Mouse (Mus musculus) liver, embryonic 15.5 days (tissue): Measurements from ENCODE around the gene Pidd1. TPM values are rescaled to one million over a fixed set of nuclear protein-coding genes. Genes with fewer than 3 reads are reported as not detected.
A peak's percentile ranks its signal among the peaks of the same experiment; 100 is the strongest.
"Not testable (repeated sequence)": the region's sequence is repeated elsewhere in the genome, so short reads cannot be mapped to it uniquely, and the experiment has no call there.

Experiments used
- ATAC-seq: fragments of 200-750 bp; cut with Nextera tagmentation; 2 replicates; pipeline ENCODE4 v1.8.0; 2017; ENCODE audit warnings: moderate number of reproducible peaks, mild to moderate bottlenecking, moderate library complexity; ENCODE audit not compliant: insufficient read depth
- H3K27ac ChIP-seq: fragments of 300-500 bp; sonication (generic); replicated peaks from 2 replicates; pipeline ENCODE4 v1.5.1; 2015; ENCODE audit warnings: mild to moderate bottlenecking, inconsistent platforms
- H3K27me3 ChIP-seq: fragments of 300-500 bp; sonication (generic); 2 replicates; pipeline ENCODE4 v1.6.1; 2015; ENCODE audit warnings: mild to moderate bottlenecking, inconsistent platforms
- H3K36me3 ChIP-seq: fragments of 300-500 bp; sonication (generic); replicated peaks from 2 replicates; pipeline ENCODE4 v1.6.1; 2015; ENCODE audit warnings: moderate library complexity, mild to moderate bottlenecking, inconsistent platforms
- H3K4me1 ChIP-seq: fragments of 300-500 bp; sonication (generic); replicated peaks from 2 replicates; pipeline ENCODE4 v1.6.1; 2015; ENCODE audit warnings: inconsistent platforms
- H3K4me2 ChIP-seq: fragments of 300-500 bp; sonication (generic); 2 replicates; pipeline ENCODE4 v1.6.1; 2015; ENCODE audit warnings: moderate library complexity, mild to moderate bottlenecking, inconsistent platforms
- H3K4me3 ChIP-seq: fragments of 300-500 bp; sonication (generic); replicated peaks from 2 replicates; pipeline ENCODE4 v1.5.1; 2015; ENCODE audit warnings: mild to moderate bottlenecking, inconsistent platforms
- H3K9ac ChIP-seq: fragments of 300-500 bp; sonication (generic); 2 replicates; pipeline ENCODE4 v1.6.1; 2015; ENCODE audit warnings: moderate library complexity, mild to moderate bottlenecking, inconsistent platforms
- H3K9me3 ChIP-seq: fragments of 300-500 bp; sonication (generic); replicated peaks from 2 replicates; pipeline ENCODE4 v1.6.1; 2016; ENCODE audit warnings: inconsistent platforms
- WGBS: fragments of 180-500 bp; shearing (Covaris S2); methylation state at CpG from one replicate; pipeline ENCODE4 v1.1.7; 2015; ENCODE audit warnings: mixed read lengths; ENCODE audit not compliant: insufficient replicate concordance; 5-methylcytosine and 5-hydroxymethylcytosine counted together
- polyA plus RNA-seq: library from polyadenylated mRNA; unstranded; fragments of >200 nt; fragmentation: Nextera tagmentation; extraction: Ambion mirVana; gene quantifications from 2 replicates; pipeline ENCODE4 v1.2.1, GENCODE M21; 2015

The Pidd1 gene
- polyA plus RNA-seq, 1 experiment from 2014 or later, result 10.3 TPM

DNA sequence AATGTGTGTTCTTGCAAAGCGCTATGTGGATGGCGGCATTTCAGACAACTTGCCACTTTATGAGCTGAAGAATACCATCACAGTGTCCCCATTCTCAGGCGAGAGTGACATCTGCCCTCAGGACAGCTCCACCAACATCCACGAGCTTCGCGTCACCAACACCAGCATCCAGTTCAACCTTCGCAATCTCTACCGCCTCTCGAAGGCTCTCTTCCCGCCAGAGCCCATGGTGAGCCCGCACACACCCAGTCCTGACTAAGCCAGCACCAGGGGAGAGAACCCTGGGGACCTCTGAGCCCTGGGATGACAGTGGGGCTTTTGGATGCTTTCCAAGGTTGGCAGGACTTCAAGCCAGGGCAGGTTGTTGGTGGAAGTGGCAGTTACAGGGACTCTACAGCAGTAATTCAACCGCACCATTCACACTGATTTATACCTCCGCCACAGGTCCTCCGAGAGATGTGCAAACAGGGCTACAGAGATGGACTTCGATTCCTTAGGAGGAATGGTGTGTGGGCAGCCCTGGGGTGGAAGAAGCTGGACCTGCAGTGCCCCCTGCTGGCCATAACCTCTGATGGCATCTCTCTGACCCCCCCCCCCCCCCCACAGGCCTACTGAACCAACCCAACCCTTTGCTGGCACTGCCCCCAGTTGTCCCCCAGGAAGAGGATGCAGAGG, 14.3 kb upstream of the Pidd1 start:
- peaks cover 12% of the 10 kb centered on the region; the same call in 1 of the 2 replicates for H3K36me3 ChIP-seq
- peaks cover 45% of the 10 kb centered on the region for H3K27me3 ChIP-seq
- H3K9me3 ChIP-seq, result no peaks in the 10 kb centered on the region
- WGBS, result 77% methylated on average over 15 of the region's 15 CpGs
- H3K4me2 ChIP-seq, result no peak overlapping the region
- H3K4me3 ChIP-seq, result no peak overlapping the region
- peaks cover 55% of the 10 kb centered on the region for H3K4me1 ChIP-seq
- H3K9ac ChIP-seq, result no peak overlapping the region
- no peak for ATAC-seq
- no peak overlapping the region for H3K27ac ChIP-seq

GRCm38 (mm10) chr7:141457236-141457635, 13.4 kb upstream of the Pidd1 start:
- Histone ChIP-seq H3K9ac (no peak overlapping the region), H3K27me3 (peaks cover 36% of the 10 kb centered on the region), H3K36me3 (peaks cover 13% of the 10 kb centered on the region), H3K4me2 (no peak overlapping the region), H3K27ac (no peak overlapping the region), H3K4me3 (no peak overlapping the region), H3K4me1 (peaks cover 54% of the 10 kb centered on the region), H3K9me3 (no peaks in the 10 kb centered on the region)
- no peak for ATAC-seq
- WGBS, result 82% methylated on average over 14 of the region's 14 CpGs

GRCm38 (mm10) chr7:141456739-141457138, 12.9 kb upstream of the Pidd1 start:
- ATAC-seq, result no peak
- H3K4me1 ChIP-seq, result peaks cover 55% of the 10 kb centered on the region
- no peaks in the 10 kb centered on the region for H3K9me3 ChIP-seq
- peaks cover 31% of the 10 kb centered on the region for H3K27me3 ChIP-seq
- 75% methylated on average over 6 of the region's 6 CpGs for WGBS
- peak overlapping the region; percentile 78; the same call in 1 of the 2 replicates for H3K4me3 ChIP-seq
- no peak overlapping the region for H3K27ac ChIP-seq
- peak overlapping the region; percentile 99 for H3K4me2 ChIP-seq
- H3K36me3 ChIP-seq, result peaks cover 18% of the 10 kb centered on the region
- no peak overlapping the region for H3K9ac ChIP-seq

DNA sequence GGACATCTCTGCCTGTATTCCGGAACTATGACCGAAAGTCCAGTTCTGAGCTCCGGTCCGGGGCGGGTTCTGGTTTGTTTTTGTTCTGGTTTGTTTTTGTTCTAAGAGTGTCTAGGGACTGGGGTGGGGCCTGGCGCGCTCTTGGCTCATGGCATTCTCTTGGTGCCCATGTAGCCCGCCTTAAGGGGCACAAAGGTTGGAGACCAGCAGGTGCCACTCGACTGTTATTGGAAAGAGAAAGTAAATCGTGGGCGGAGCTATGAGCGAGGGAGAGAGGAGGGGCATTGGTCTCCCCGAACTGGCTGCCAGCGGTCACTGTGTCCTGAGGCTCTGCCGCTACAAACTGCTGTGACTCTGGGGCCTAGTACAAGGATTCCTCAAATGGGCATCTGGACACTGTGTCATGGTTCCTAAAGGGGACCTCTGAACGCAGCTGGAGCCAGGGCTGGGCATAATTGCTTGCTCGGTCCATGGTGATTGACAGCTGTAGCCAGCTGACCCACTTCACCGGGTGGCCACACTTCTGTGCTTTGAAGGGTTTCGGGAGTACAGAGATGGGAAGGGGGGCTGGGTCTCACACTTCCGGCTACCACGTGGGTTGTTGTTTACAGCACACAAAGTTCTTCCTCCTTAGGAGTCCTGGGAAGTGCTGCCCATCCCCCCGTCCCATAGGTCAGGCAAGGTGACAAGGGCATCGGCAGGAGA, 11.9 kb upstream of the Pidd1 start:
- H3K4me2 ChIP-seq, result peak overlapping the region; percentile 99
- H3K4me3 ChIP-seq, result peak overlapping the region; percentile 78
- ATAC-seq, result peak; percentile 17
- no peaks in the 10 kb centered on the region for H3K9me3 ChIP-seq
- H3K9ac ChIP-seq, result peak overlapping the region; percentile 71
- peak overlapping the region; percentile 89 for H3K27ac ChIP-seq
- H3K36me3 ChIP-seq, result peaks cover 28% of the 10 kb centered on the region
- peaks cover 21% of the 10 kb centered on the region for H3K27me3 ChIP-seq
- peaks cover 56% of the 10 kb centered on the region for H3K4me1 ChIP-seq
- WGBS, result 2% methylated on average over 23 of the region's 23 CpGs

GRCm38 (mm10) chr7:141454967-141455551, 11.2 kb upstream of the Pidd1 start, which contains the start of gene Pnpla2:
Gene Pnpla2, plus strand, starts transcription at chr7:141455198.
- Histone ChIP-seq H3K27ac (peak within 1 kb of the TSS; percentile 89), H3K4me1 (peaks cover 63% of the 10 kb centered on the region)
- WGBS, result under 1% methylated on average over 45 of the region's 45 CpGs

GRCm38 (mm10) chr7:141453636-141454035, 9.8 kb upstream of the Pidd1 start:
- H3K4me1 ChIP-seq, result peaks cover 74% of the 10 kb centered on the region
- 0 out of 2 replicates have a peak overlapping the region, but pooled peaks have one; percentile 38 for H3K27ac ChIP-seq
- H3K27me3 ChIP-seq, result no peaks in the 10 kb centered on the region
- WGBS, result 65% methylated on average over 2 of the region's 2 CpGs
- no peak overlapping the region for H3K9ac ChIP-seq
- peaks cover 38% of the 10 kb centered on the region for H3K36me3 ChIP-seq
- no peak overlapping the region for H3K4me3 ChIP-seq
- no peaks in the 10 kb centered on the region for H3K9me3 ChIP-seq
- no peak for ATAC-seq
- no peak overlapping the region for H3K4me2 ChIP-seq

More at GRCm38 (mm10) chr7:141454967-141455551, 11.2 kb upstream of the Pidd1 start, which contains the start of gene Pnpla2:
- peak within 1 kb of the TSS; percentile 99 for H3K4me2 ChIP-seq
- peak within 1 kb of the TSS; percentile 71 for H3K9ac ChIP-seq
- peaks cover 35% of the 10 kb centered on the region for H3K36me3 ChIP-seq
- ATAC-seq, result peak; percentile 88
- no peaks in the 10 kb centered on the region for H3K9me3 ChIP-seq
- peaks cover 14% of the 10 kb centered on the region for H3K27me3 ChIP-seq
- peak within 1 kb of the TSS; percentile 78 for H3K4me3 ChIP-seq

DNA sequence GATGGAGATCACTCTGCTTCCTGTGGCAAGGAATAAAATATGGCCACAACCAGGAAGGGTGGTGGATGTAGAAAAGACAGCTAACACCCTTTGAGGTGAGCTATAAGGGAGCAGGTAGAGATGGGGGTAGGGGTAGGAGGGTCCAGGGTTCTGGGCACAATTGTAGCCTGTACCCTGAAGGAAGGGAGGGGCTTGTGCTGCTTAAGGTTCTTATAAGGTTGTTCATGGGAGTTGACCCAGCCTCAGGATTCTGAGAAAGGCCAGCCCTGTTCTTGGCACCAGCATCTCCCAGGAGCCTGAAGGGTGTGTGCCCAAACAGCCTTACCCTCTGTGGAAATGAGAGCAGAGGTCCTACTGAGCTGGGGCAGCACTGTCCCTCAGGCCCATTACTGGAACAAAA, 8.1 kb upstream of the Pidd1 start:
- H3K9ac ChIP-seq, result no peak overlapping the region
- 0 out of 2 replicates have a peak overlapping the region, but pooled peaks have one; percentile 29 for H3K27ac ChIP-seq
- peaks cover 41% of the 10 kb centered on the region for H3K36me3 ChIP-seq
- no peaks in the 10 kb centered on the region for H3K27me3 ChIP-seq
- ATAC-seq, result no peak
- H3K9me3 ChIP-seq, result no peaks in the 10 kb centered on the region
- no peak overlapping the region for H3K4me3 ChIP-seq
- H3K4me1 ChIP-seq, result peaks cover 78% of the 10 kb centered on the region
- no peak overlapping the region for H3K4me2 ChIP-seq

GRCm38 (mm10) chr7:141447110-141447991, 3.5 kb upstream of the Pidd1 start, which contains the start of gene Rplp2:
Gene Rplp2, plus strand, starts transcription at chr7:141447370.
- H3K9ac ChIP-seq, result peak within 1 kb of the TSS; percentile 80
- peaks cover 82% of the 10 kb centered on the region for H3K4me1 ChIP-seq
- peak within 1 kb of the TSS; percentile 77 for H3K4me3 ChIP-seq
- H3K9me3 ChIP-seq, result no peaks in the 10 kb centered on the region
- H3K36me3 ChIP-seq, result peaks cover 42% of the 10 kb centered on the region
- H3K27ac ChIP-seq, result peak within 1 kb of the TSS; percentile 85
- no peaks in the 10 kb centered on the region for H3K27me3 ChIP-seq
- WGBS, result under 1% methylated on average over 63 of the region's 63 CpGs
- peak within 1 kb of the TSS; percentile 80 for H3K4me2 ChIP-seq
- peak; percentile 86 for ATAC-seq

GRCm38 (mm10) chr7:141446374-141446773, 2.5 kb upstream of the Pidd1 start:
- H3K27me3 ChIP-seq, ATAC-seq, H3K27ac ChIP-seq, H3K9me3 ChIP-seq: not testable (repeated sequence)
- peaks cover 83% of the 10 kb centered on the region for H3K4me1 ChIP-seq
- 70% methylated on average over 3 of the region's 3 CpGs for WGBS
- peak overlapping the region; percentile 77 for H3K4me3 ChIP-seq
- H3K36me3 ChIP-seq, result peaks cover 41% of the 10 kb centered on the region
- H3K4me2 ChIP-seq, result peak overlapping the region; percentile 80
- 0 out of 2 replicates have a peak overlapping the region, but pooled peaks have one; percentile 80 for H3K9ac ChIP-seq

GRCm38 (mm10) chr7:141443081-141443821, 574 bp downstream of the Pidd1 start:
- Histone ChIP-seq H3K27me3 (no peaks in the 10 kb centered on the region), H3K4me2 (peak overlapping the region; percentile 94), H3K4me1 (peaks cover 68% of the 10 kb centered on the region), H3K9ac (peak overlapping the region; percentile 75), H3K27ac (peak overlapping the region; percentile 82), H3K9me3 (no peaks in the 10 kb centered on the region), H3K36me3 (peaks cover 42% of the 10 kb centered on the region), H3K4me3 (peak overlapping the region; percentile 68)
- WGBS, result 20% methylated on average over 12 of the region's 12 CpGs
- ATAC-seq, result no peak; the same call in none of the 2 replicates
